Mouse (Mus musculus) kidney, embryonic 16.5 days (tissue): Measurements from ENCODE around the gene Siah3. TPM values are rescaled to one million over a fixed set of nuclear protein-coding genes. Genes with fewer than 3 reads are reported as not detected.

ENCODE experiments used
- ATAC-seq: fragments of 200-750 bp; cut with Nextera tagmentation; 2 replicates; pipeline ENCODE4 v1.8.0; 2017; ENCODE audit warnings: moderate TSS enrichment; ENCODE audit not compliant: low FRiP score, low TSS enrichment
- H3K27ac ChIP-seq: fragments of 300-500 bp; sonication (generic); 2 replicates; pipeline ENCODE4 v1.5.1; 2014; ENCODE audit warnings: low read length
- H3K27me3 ChIP-seq: fragments of 300-500 bp; sonication (generic); 2 replicates; pipeline ENCODE4 v1.6.1; 2014; ENCODE audit warnings: low read length, control low read depth, mixed read lengths; ENCODE audit not compliant: insufficient read depth
- H3K36me3 ChIP-seq: fragments of 300-500 bp; sonication (generic); 2 replicates; pipeline ENCODE4 v1.6.1; 2014; ENCODE audit warnings: low read length, control low read depth, mixed read lengths; ENCODE audit not compliant: insufficient read depth
- H3K4me1 ChIP-seq: fragments of 300-500 bp; sonication (generic); 2 replicates; pipeline ENCODE4 v1.6.1; 2014; ENCODE audit warnings: low read length, control low read depth, mixed read lengths; ENCODE audit not compliant: insufficient read depth
- H3K4me2 ChIP-seq: fragments of 300-500 bp; sonication (generic); replicated peaks from 2 replicates; pipeline ENCODE4 v1.6.1; 2014; ENCODE audit warnings: low read depth, low read length
- H3K4me3 ChIP-seq: fragments of 300-500 bp; sonication (generic); 2 replicates; pipeline ENCODE4 v1.5.1; 2014; ENCODE audit warnings: mild to moderate bottlenecking, low read length
- H3K9ac ChIP-seq: fragments of 300-500 bp; sonication (generic); replicated peaks from 2 replicates; pipeline ENCODE4 v1.6.1; 2014; ENCODE audit warnings: low read length
- H3K9me3 ChIP-seq: fragments of 300-500 bp; sonication (generic); 2 replicates; pipeline ENCODE4 v1.6.1; 2016; ENCODE audit warnings: low read length, control low read depth
- WGBS: fragments of 180-500 bp; shearing (Covaris S2); extraction: QIAGEN DNeasy Blood & Tissue Kit; methylation state at CpG from one replicate; pipeline ENCODE4 v1.1.7; 2014; 5-methylcytosine and 5-hydroxymethylcytosine counted together
- polyA plus RNA-seq: library from polyadenylated mRNA; unstranded; fragments of >200 nt; fragmentation: Nextera tagmentation; extraction: Ambion mirVana; gene quantifications from 2 replicates; pipeline ENCODE4 v1.2.1, GENCODE M21; 2015

Gene Siah3
- polyA plus RNA-seq, 1 experiment from 2014 or later, result 0.07 TPM

DNA sequence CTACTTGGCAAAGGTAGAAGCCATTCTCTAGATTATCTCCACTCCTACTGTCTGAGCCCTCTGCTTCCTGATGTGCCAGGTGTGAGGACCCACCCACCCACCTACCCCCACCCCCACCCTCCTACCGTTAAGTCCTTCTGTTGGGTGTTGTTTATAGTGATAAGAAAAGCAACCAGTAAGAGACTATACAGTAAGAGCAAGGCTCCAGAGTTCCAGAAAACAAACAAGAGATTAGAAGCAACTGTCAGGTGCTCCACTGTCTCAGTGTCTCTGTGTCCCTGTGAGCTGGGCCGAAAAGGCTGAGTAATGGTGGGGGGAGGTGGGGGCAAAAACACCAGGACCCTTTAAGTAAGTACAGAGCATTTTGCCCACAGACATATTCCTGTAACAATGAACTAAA, 83.4 kb downstream of the Siah3 start:
- ATAC-seq, result no peak
- WGBS, result 27% methylated on average over 2 of the region's 2 CpGs
- no peaks in the 10 kb centered on the region for H3K9me3 ChIP-seq
- H3K4me3 ChIP-seq, result no peak overlapping the region
- no peak overlapping the region for H3K9ac ChIP-seq
- no peak overlapping the region for H3K27ac ChIP-seq
- H3K36me3 ChIP-seq, result no peaks in the 10 kb centered on the region
- no peak overlapping the region for H3K4me2 ChIP-seq
- no peaks in the 10 kb centered on the region for H3K27me3 ChIP-seq
- peaks cover 28% of the 10 kb centered on the region for H3K4me1 ChIP-seq

DNA sequence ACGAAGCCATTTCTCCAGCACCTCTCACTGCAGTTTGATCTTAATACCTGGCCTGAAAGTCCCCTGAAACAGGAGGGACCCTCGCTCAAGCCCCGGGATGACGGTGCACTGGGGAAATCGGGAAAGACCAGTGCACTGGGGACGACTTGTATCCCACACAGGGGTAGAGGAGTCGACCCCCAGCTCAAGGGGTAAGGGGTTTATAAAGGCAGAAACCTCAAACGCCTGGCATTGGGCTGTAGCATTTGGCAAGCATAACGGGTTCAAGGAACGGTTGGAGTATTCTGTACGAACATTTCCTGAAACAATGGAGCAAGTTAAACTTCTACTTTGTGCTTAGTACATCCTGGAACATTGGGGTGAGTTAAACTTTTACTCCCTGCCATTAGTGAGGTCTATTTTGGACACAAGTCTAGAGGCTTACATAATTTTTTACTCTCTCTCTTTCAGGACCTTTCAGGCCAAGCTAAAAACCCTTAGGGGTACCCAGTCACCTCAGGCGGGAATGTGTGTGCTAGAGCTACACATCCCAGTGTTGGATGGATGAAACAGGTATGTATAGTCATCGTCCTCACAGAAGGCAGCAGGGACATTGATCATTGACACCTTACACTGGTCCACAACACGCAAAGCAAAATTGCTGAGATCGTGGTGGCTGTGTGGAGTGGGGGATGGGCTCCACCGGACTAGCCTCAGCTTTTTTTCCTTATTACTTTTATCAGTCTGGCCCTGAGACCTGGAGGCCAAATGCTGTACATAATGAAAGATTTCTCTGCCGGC, 84.6 kb downstream of the Siah3 start:
- H3K9ac ChIP-seq, result no peak overlapping the region
- no peak overlapping the region for H3K4me3 ChIP-seq
- H3K36me3 ChIP-seq, result no peaks in the 10 kb centered on the region
- no peak for ATAC-seq
- no peaks in the 10 kb centered on the region for H3K27me3 ChIP-seq
- peak overlapping the region; percentile 1; the same call in 1 of the 2 replicates for H3K4me2 ChIP-seq
- WGBS, result 63% methylated on average over 17 of the region's 17 CpGs
- peak overlapping the region; percentile 71 for H3K27ac ChIP-seq
- H3K4me1 ChIP-seq, result peaks cover 28% of the 10 kb centered on the region
- H3K9me3 ChIP-seq, result no peaks in the 10 kb centered on the region

DNA sequence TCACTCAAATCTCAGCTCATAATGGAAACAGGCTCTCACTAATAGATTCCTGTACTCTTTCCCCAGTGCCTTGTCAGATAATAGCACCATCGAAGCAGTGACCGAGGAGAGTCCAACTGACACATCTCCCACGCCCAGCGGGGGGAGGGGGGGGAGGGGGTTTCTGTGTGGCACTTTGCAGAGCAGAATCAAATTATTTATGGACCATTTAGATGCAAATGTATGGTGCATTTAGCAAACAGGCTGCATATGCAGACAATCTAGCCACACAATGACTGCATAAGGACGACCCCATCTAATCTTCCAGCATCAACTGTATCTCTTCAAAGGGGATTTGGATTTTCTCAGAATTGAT, 85.2 kb downstream of the Siah3 start:
- Histone ChIP-seq H3K4me1 (peaks cover 28% of the 10 kb centered on the region), H3K27ac (peak overlapping the region; percentile 71), H3K27me3 (no peaks in the 10 kb centered on the region), H3K4me3 (no peak overlapping the region), H3K9me3 (no peaks in the 10 kb centered on the region), H3K4me2 (peak overlapping the region; percentile 1; the same call in 1 of the 2 replicates), H3K9ac (no peak overlapping the region), H3K36me3 (no peaks in the 10 kb centered on the region)
- no peak for ATAC-seq
- 22% methylated on average over 5 of the region's 5 CpGs for WGBS

DNA sequence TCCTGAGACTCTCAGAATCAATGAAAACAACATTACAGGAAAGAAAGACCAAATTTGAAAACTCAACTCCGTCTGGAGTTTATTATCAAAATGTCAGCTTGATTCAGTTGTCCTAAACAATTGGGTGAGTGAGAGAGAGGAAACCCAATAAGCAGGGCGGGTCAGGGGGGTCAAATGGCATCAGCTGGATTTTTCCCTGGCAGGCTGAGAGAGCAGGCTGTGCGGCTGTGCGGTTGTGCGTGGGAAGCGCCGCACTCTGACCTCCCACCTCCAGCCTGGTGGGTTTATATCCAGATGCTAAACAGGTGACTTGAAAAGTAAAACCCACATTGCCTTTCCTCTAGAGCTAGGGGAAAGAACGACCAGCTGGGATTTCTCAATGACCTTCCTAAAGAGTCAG, 85.9 kb downstream of the Siah3 start:
- no peaks in the 10 kb centered on the region for H3K36me3 ChIP-seq
- H3K4me3 ChIP-seq, result no peak overlapping the region
- 11% methylated on average over 8 of the region's 8 CpGs for WGBS
- no peak overlapping the region for H3K9ac ChIP-seq
- H3K4me2 ChIP-seq, result no peak overlapping the region
- H3K9me3 ChIP-seq, result no peaks in the 10 kb centered on the region
- ATAC-seq, result 0 out of 2 replicates have a peak, but pooled peaks have one; percentile 34
- no peaks in the 10 kb centered on the region for H3K27me3 ChIP-seq
- peaks cover 20% of the 10 kb centered on the region for H3K4me1 ChIP-seq
- peak overlapping the region; percentile 50; the same call in 1 of the 2 replicates for H3K27ac ChIP-seq

DNA sequence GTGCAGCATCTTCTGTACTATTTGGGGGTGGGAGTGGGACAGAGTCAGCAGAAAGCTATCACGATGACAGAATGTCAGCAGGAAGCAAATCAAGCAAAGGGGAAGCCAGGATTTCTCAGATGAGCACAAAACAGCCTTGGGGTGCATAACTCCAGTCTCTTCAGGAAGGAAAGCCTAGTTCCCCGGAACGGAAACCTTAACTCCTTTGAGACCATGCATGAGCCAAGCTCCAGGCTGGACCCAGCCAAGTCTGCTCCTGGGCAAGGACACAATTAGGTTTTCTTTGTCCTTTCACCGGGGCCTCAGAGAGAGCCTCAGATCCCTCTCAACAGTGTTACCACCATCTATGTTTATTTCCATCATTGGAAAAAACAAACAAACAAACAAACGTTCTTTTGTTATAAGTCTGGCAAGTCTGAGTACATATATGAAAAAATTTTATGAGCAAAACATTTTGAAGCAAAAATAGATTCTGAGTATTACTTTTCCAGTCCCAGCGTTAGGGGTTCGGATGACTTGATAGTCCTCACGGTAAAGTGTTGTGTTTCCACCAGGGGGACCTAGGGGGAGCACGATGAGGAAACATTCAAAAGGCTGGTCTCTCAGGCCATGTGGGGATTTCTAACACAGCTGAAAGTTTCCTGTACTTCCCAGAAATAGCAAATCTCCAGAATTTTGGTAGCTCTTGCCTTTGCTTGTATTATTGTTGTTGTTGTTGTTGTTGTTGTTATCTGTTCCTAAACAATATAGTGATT, 106.0 kb downstream of the Siah3 start:
- no peak overlapping the region for H3K4me2 ChIP-seq
- H3K27ac ChIP-seq, result no peak overlapping the region
- no peaks in the 10 kb centered on the region for H3K27me3 ChIP-seq
- H3K36me3 ChIP-seq, result no peaks in the 10 kb centered on the region
- no peaks in the 10 kb centered on the region for H3K4me1 ChIP-seq
- no peak for ATAC-seq
- H3K4me3 ChIP-seq, result no peak overlapping the region
- WGBS, result 45% methylated on average over 9 of the region's 9 CpGs
- no peak overlapping the region for H3K9ac ChIP-seq
- H3K9me3 ChIP-seq, result no peaks in the 10 kb centered on the region

DNA sequence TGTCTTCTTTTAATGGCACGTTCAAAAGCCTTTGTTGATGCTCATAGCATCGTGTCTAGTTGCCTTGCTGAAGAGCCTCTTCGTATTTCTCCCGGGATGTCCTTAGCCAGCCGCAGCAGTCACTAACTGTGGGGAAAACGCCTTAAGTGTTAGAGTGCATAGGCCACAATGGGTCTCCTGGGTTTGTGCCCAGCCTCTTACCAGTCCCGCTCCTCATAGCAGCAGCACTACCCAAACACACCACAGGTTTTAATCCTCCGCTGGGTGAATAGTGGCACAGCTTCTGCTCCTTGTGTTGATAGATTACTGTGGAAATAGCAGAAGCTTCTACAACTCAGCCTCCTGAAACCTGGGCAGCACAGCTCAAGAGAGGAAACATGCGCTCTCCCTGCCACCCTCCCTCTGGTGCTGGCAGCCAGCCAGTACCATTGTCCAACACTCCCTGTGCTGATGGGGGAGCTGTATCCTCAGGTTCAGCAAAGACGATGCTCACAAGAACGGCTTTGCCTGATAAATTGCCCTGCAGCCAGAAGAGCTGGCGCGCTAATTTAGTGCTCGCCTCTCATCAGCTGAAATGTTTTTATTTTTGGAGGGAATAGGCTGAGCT, 109.9 kb downstream of the Siah3 start:
- 66% methylated on average over 14 of the region's 14 CpGs for WGBS
- H3K4me3 ChIP-seq, result no peak overlapping the region
- H3K36me3 ChIP-seq, result no peaks in the 10 kb centered on the region
- H3K9me3 ChIP-seq, result no peaks in the 10 kb centered on the region
- peak; percentile 12; the same call in 1 of the 2 replicates for ATAC-seq
- no peak overlapping the region for H3K9ac ChIP-seq
- no peaks in the 10 kb centered on the region for H3K27me3 ChIP-seq
- H3K4me1 ChIP-seq, result no peaks in the 10 kb centered on the region
- no peak overlapping the region for H3K27ac ChIP-seq
- no peak overlapping the region for H3K4me2 ChIP-seq

DNA sequence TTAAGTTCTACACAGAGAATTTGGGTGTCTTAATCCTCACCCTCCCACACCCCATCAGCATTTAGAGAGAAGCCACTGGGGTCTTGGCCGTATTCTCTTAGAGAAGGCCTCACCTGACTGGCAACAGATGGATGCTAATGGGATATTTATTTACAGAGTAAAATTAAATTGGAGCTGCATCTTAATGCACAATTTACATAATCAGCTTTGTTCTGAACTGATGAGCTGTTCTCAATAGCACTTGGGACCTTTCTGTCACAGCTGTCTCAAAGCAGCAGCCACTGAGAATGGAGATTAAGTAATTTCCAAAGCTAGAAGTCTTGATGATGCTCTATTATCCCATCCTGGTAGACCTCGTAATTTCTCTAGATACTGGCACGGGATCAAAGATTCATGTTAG, 110.5 kb downstream of the Siah3 start:
- H3K9me3 ChIP-seq, result no peaks in the 10 kb centered on the region
- H3K4me3 ChIP-seq, result no peak overlapping the region
- no peak for ATAC-seq
- no peaks in the 10 kb centered on the region for H3K27me3 ChIP-seq
- no peaks in the 10 kb centered on the region for H3K4me1 ChIP-seq
- no peaks in the 10 kb centered on the region for H3K36me3 ChIP-seq
- no peak overlapping the region for H3K4me2 ChIP-seq
- 77% methylated on average over 3 of the region's 3 CpGs for WGBS
- no peak overlapping the region for H3K27ac ChIP-seq
- no peak overlapping the region for H3K9ac ChIP-seq

DNA sequence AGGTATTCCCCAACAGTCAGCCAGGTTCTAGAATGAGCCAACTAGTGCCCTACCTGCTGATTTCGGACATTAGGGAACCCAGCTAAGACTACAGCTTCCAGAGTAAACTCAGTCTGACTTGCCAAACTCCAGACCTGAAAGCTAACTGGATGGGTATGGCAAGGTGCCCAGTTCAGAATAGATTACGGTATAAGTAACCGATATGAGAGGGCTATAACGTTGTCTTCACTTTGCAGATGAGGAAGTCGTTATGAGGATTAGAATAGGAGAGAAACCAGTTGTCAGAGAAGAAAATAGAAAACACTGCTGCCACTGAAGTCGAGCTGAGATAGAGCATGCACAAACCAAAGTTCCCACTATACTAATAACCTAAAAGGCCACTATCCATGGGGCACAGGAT, 123.2 kb downstream of the Siah3 start:
- Histone ChIP-seq H3K9ac (no peak overlapping the region), H3K36me3 (no peaks in the 10 kb centered on the region), H3K4me1 (no peaks in the 10 kb centered on the region), H3K27me3 (no peaks in the 10 kb centered on the region), H3K9me3 (peaks cover 3% of the 10 kb centered on the region; the same call in 1 of the 2 replicates), H3K27ac (no peak overlapping the region), H3K4me3 (no peak overlapping the region), H3K4me2 (no peak overlapping the region)
- ATAC-seq, result no peak
- 78% methylated on average over 6 of the region's 6 CpGs for WGBS
